In genomic region chr5:38754950-38755349, GRCm38 (mm10) we compare ENCODE assay signal across 8 mouse cellular contexts.
DNase-seq lines count a peak whose midpoint lies in the region.

No protein-coding gene starts in this region.

- peak; percentile 25 for DNase-seq in gastrocnemius, postnatal 10 days
- DNase-seq in gastrocnemius, adult 8-10 months (ENCODE audit: low spot score in 2 of 2): no peak
- peak; percentile 11 for DNase-seq in ovary, postnatal 36 days (ENCODE audit: low spot score)
- DNase-seq in ovary, postnatal 10 days (ENCODE audit: low spot score): no peak
- peak; percentile 12 for DNase-seq in cerebellum, adult 11 months
- peak; percentile 12 to 33 for DNase-seq in frontal cortex, postnatal 36 days (ENCODE audit: low spot score in 2 of 2)
- peak; percentile 37 for DNase-seq in lung, postnatal 14 days
- peak; percentile 59 for DNase-seq in testis, postnatal 10 days (ENCODE audit: low spot score)

Comparison
In these comparisons a context has a peak if more than half of its experiments do, and no peak if none do; other contexts are left out.
1. DNase-seq: peak in gastrocnemius, postnatal 10 days (single experiment), ovary, postnatal 36 days (single experiment), cerebellum, adult 11 months (single experiment), frontal cortex, postnatal 36 days (2 of 2), lung, postnatal 14 days (single experiment) and testis, postnatal 10 days (single experiment); none in gastrocnemius, adult 8-10 months (0 of 2) and ovary, postnatal 10 days (single experiment).